Mouse (Mus musculus): Measurements from ENCODE around the gene Bmp8a. TPM values are rescaled to one million over a fixed set of nuclear protein-coding genes. Genes with fewer than 3 reads are reported as not detected.
"Not testable (repeated sequence)": the region's sequence is repeated elsewhere in the genome, so short reads cannot be mapped to it uniquely, and the experiment has no call there.

Gene Bmp8a
- total RNA-seq, 2 experiments from 2014 or later = 0.14 TPM; not detected in 1

- no peak for DNase-seq
- intact Hi-C loops (cut with DNase I) = no loop called here
These were observed 49.2 kb downstream of the Bmp8a start for GRCm38 (mm10) chr4:123293661-123294443.

GRCm38 (mm10) chr4:123292989-123293388, 50.1 kb downstream of the Bmp8a start:
- intact Hi-C loops (cut with DNase I) = no loop called here
- DNase-seq = no peak

GRCm38 (mm10) chr4:123292390-123292789, 50.7 kb downstream of the Bmp8a start:
- intact Hi-C loops (cut with DNase I) = no loop called here
- no peak for DNase-seq

GRCm38 (mm10) chr4:123289038-123289437, 54.0 kb downstream of the Bmp8a start:
- DNase-seq = no peak
- intact Hi-C loops (cut with DNase I) = no loop called here

- no peak for DNase-seq
- intact Hi-C loops (cut with DNase I) = no loop called here
These were observed 56.3 kb downstream of the Bmp8a start for GRCm38 (mm10) chr4:123286790-123287189.

GRCm38 (mm10) chr4:123284731-123285624, 58.1 kb downstream of the Bmp8a start:
- intact Hi-C loops (cut with DNase I) = no loop called here
- DNase-seq = peak in 1 of 2 experiments; percentile 17

GRCm38 (mm10) chr4:123283675-123284064, 59.4 kb downstream of the Bmp8a start:
- intact Hi-C loops (cut with DNase I) = not testable (repeated sequence)
- DNase-seq = peak; percentile 29 to 35

GRCm38 (mm10) chr4:123282915-123283674, 60.0 kb downstream of the Bmp8a start:
- peak; percentile 49 to 50 for DNase-seq
- intact Hi-C loops (cut with DNase I) = not testable (repeated sequence)

- intact Hi-C loops (cut with DNase I) = no loop called here
- peak; percentile 90 to 93 for DNase-seq
These were observed 60.6 kb downstream of the Bmp8a start for GRCm38 (mm10) chr4:123282500-123282899.

- no peak for DNase-seq
- intact Hi-C loops (cut with DNase I) = no loop called here
These were observed 62.9 kb downstream of the Bmp8a start for GRCm38 (mm10) chr4:123280117-123280516.

GRCm38 (mm10) chr4:123271063-123271462, 72.0 kb downstream of the Bmp8a start:
- intact Hi-C loops (cut with DNase I) = no loop called here
- no peak for DNase-seq

Other genes starting within 250 kb of the Bmp8a start
- gene Bmp8b, start 238.1 kb downstream of the Bmp8a start, total RNA-seq (2021) = not detected
- gene Oxct2b, start 227.0 kb downstream of the Bmp8a start, total RNA-seq (2021) = not detected
- gene Ppie, start 203.3 kb downstream of the Bmp8a start, total RNA-seq (2021) = 10 to 100 TPM; 23.0 to 23.9 TPM
- under 1 TPM; 0.08 TPM for gene Hpcal4, start 160.0 kb downstream of the Bmp8a start, total RNA-seq (2021)
- gene Nt5c1a, start 141.7 kb downstream of the Bmp8a start, total RNA-seq (2021) = 10 to 100 TPM; 45.5 to 58.6 TPM
- gene Heyl, start 109.7 kb downstream of the Bmp8a start, total RNA-seq (2021) = 10 to 100 TPM; 19.5 to 20.7 TPM
- 100 to 1,000 TPM; 325 to 393 TPM for gene Pabpc4, start 80.9 kb downstream of the Bmp8a start, total RNA-seq (2021)
- not detected for gene Oxct2a, start 19.6 kb downstream of the Bmp8a start, total RNA-seq (2021)